In genomic region chr3:57663731-57664130, GRCm38 (mm10) we compare ENCODE assay signal across 10 mouse cellular contexts. TPM values are rescaled to one million over a fixed set of nuclear protein-coding genes. Genes with fewer than 3 reads are reported as not detected.
DNase-seq lines count a peak whose midpoint lies in the region; ATAC-seq and TF ChIP-seq lines count a peak whose summit lies in the region.
"Had no signal": no experiment of that assay in that cellular context is flagged by ENCODE, and none has a peak within 500 bp of the region (broad histone marks: within the 10 kb centered on the region; RNA-seq: fewer than 3 reads in every experiment).

No protein-coding gene starts in this region.

- TF ChIP-seq EP300 in liver, embryonic 14.5 days (IDR thresholded peaks at IDR 0.05; ENCODE audit: low read depth): no peak
- no peak for TF ChIP-seq EP300 in stomach, postnatal 0 days (optimal IDR thresholded peaks at IDR 0.05)

- H3K27me3 ChIP-seq in forebrain, embryonic 13.5 days: no peaks in the 10 kb centered on the region
- H3K27me3 ChIP-seq in forebrain, embryonic 15.5 days: no peaks in the 10 kb centered on the region
- H3K27me3 ChIP-seq in midbrain, embryonic 11.5 days (ENCODE audit: control insufficient read depth, insufficient read depth, low read length): no peaks in the 10 kb centered on the region
- H3K27me3 ChIP-seq in midbrain, embryonic 15.5 days (replicated peaks): no peaks in the 10 kb centered on the region
- H3K27me3 ChIP-seq in liver, embryonic 14.5 days (ENCODE audit: control insufficient read depth, insufficient read depth, low read length): no peaks in the 10 kb centered on the region
- no peaks in the 10 kb centered on the region for H3K27me3 ChIP-seq in stomach, postnatal 0 days (ENCODE audit: control insufficient read depth, insufficient read depth, low read length)

- no peak overlapping the region for H3K9ac ChIP-seq in forebrain, embryonic 13.5 days
- H3K9ac ChIP-seq in forebrain, embryonic 15.5 days (replicated peaks): no peak overlapping the region
- H3K9ac ChIP-seq in midbrain, embryonic 11.5 days (ENCODE audit: low read length): no peak overlapping the region
- H3K9ac ChIP-seq in midbrain, embryonic 15.5 days: no peak overlapping the region
- H3K9ac ChIP-seq in liver, embryonic 14.5 days (replicated peaks): no peak overlapping the region
- H3K9ac ChIP-seq in stomach, postnatal 0 days (ENCODE audit: low read length): no peak overlapping the region

- 19% methylated on average over 6 of the region's 6 CpGs for WGBS in forebrain, embryonic 13.5 days
- WGBS in forebrain, embryonic 15.5 days: 17% methylated on average over 6 of the region's 6 CpGs
- 25% methylated on average over 6 of the region's 6 CpGs for WGBS in midbrain, embryonic 11.5 days
- WGBS in midbrain, embryonic 15.5 days: 21% methylated on average over 6 of the region's 6 CpGs
- WGBS in liver, embryonic 14.5 days (ENCODE audit: insufficient replicate concordance): 13% methylated on average over 6 of the region's 6 CpGs
- WGBS in stomach, postnatal 0 days: 19% methylated on average over 6 of the region's 6 CpGs

- TF ChIP-seq CTCF in liver, embryonic 14.5 days (IDR thresholded peaks at IDR 0.05; ENCODE audit: low read depth): peak; percentile 64
- TF ChIP-seq CTCF in stomach, postnatal 0 days (IDR thresholded peaks at IDR 0.05; ENCODE audit: low read depth): peak; percentile 83

- H3K4me3 ChIP-seq in forebrain, embryonic 13.5 days: no peak overlapping the region
- no peak overlapping the region for H3K4me3 ChIP-seq in forebrain, embryonic 15.5 days
- no peak overlapping the region for H3K4me3 ChIP-seq in midbrain, embryonic 11.5 days (ENCODE audit: low read depth, low read length)
- H3K4me3 ChIP-seq in midbrain, embryonic 15.5 days: no peak overlapping the region
- H3K4me3 ChIP-seq in liver, embryonic 14.5 days (ENCODE audit: insufficient read depth in 1 of 2, low read depth in 2 of 2, low read length in 2 of 2): no peak overlapping the region
- H3K4me3 ChIP-seq in stomach, postnatal 0 days (ENCODE audit: low read depth, low read length): no peak overlapping the region

- peak; percentile 37; the same call in 1 of the 2 replicates for ATAC-seq in forebrain, embryonic 13.5 days
- no peak for ATAC-seq in forebrain, embryonic 15.5 days (replicated peaks)
- no peak; the same call in 1 of the 2 replicates for ATAC-seq in midbrain, embryonic 11.5 days (ENCODE audit: low FRiP score)
- ATAC-seq in midbrain, embryonic 15.5 days (replicated peaks): no peak
- no peak for ATAC-seq in liver, embryonic 14.5 days (ENCODE audit: insufficient read depth)
- no peak for ATAC-seq in stomach, postnatal 0 days (ENCODE audit: low FRiP score, low TSS enrichment)

- H3K4me1 ChIP-seq in forebrain, embryonic 13.5 days: no peaks in the 10 kb centered on the region
- H3K4me1 ChIP-seq in forebrain, embryonic 15.5 days: peaks cover 3% of the 10 kb centered on the region; the same call in 1 of the 2 replicates
- H3K4me1 ChIP-seq in midbrain, embryonic 11.5 days (ENCODE audit: control insufficient read depth, insufficient read depth, low read length): no peaks in the 10 kb centered on the region; the same call in 1 of the 2 replicates
- H3K4me1 ChIP-seq in midbrain, embryonic 15.5 days: no peaks in the 10 kb centered on the region
- no peaks in the 10 kb centered on the region for H3K4me1 ChIP-seq in liver, embryonic 14.5 days (replicated peaks; ENCODE audit: control insufficient read depth in 2 of 2, insufficient read depth in 2 of 2, low read length in 1 of 2)
- no peaks in the 10 kb centered on the region for H3K4me1 ChIP-seq in stomach, postnatal 0 days (replicated peaks; ENCODE audit: control insufficient read depth, insufficient read depth)

- H3K9me3 ChIP-seq in forebrain, embryonic 13.5 days (replicated peaks): no peaks in the 10 kb centered on the region
- H3K9me3 ChIP-seq in forebrain, embryonic 15.5 days: no peaks in the 10 kb centered on the region
- H3K9me3 ChIP-seq in midbrain, embryonic 11.5 days (ENCODE audit: control insufficient read depth, low read length): no peaks in the 10 kb centered on the region
- no peaks in the 10 kb centered on the region for H3K9me3 ChIP-seq in midbrain, embryonic 15.5 days
- no peaks in the 10 kb centered on the region for H3K9me3 ChIP-seq in liver, embryonic 14.5 days (ENCODE audit: control insufficient read depth, low read length)
- H3K9me3 ChIP-seq in stomach, postnatal 0 days (ENCODE audit: control insufficient read depth, low read length): no peaks in the 10 kb centered on the region

- no peaks in the 10 kb centered on the region for H3K36me3 ChIP-seq in forebrain, embryonic 13.5 days (ENCODE audit: poor library complexity, severe bottlenecking)
- H3K36me3 ChIP-seq in forebrain, embryonic 15.5 days: no peaks in the 10 kb centered on the region
- H3K36me3 ChIP-seq in midbrain, embryonic 11.5 days (ENCODE audit: control insufficient read depth, insufficient read depth, low read length): no peaks in the 10 kb centered on the region
- no peaks in the 10 kb centered on the region for H3K36me3 ChIP-seq in midbrain, embryonic 15.5 days (replicated peaks)
- no peaks in the 10 kb centered on the region for H3K36me3 ChIP-seq in liver, embryonic 14.5 days (replicated peaks; ENCODE audit: control insufficient read depth, insufficient read depth, low read depth)
- no peaks in the 10 kb centered on the region for H3K36me3 ChIP-seq in stomach, postnatal 0 days (ENCODE audit: control insufficient read depth, insufficient read depth, low read length)

- no peak overlapping the region for H3K27ac ChIP-seq in forebrain, embryonic 13.5 days
- no peak overlapping the region for H3K27ac ChIP-seq in forebrain, embryonic 15.5 days (replicated peaks)
- H3K27ac ChIP-seq in midbrain, embryonic 11.5 days (ENCODE audit: low read depth, low read length): no peak overlapping the region
- H3K27ac ChIP-seq in midbrain, embryonic 15.5 days: no peak overlapping the region
- no peak overlapping the region for H3K27ac ChIP-seq in liver, embryonic 14.5 days
- H3K27ac ChIP-seq in stomach, postnatal 0 days (replicated peaks): no peak overlapping the region

- peak; percentile 93 for DNase-seq in midbrain, embryonic 11.5 days (ENCODE audit: low spot score, missing footprints)
- DNase-seq in adrenal gland, postnatal 10 days: peak; percentile 60
- peak; percentile 79 for DNase-seq in forelimb bud, embryonic 11.5 days (ENCODE audit: low read depth, low spot score)
- DNase-seq in liver, embryonic 14.5 days (ENCODE audit: low read depth in 3 of 3, low spot score in 3 of 3): peak; percentile 6 to 27 (median 23)
- DNase-seq in stomach, postnatal 0 days (ENCODE audit: low spot score): peak; percentile 32

- H3K4me2 ChIP-seq in forebrain, embryonic 13.5 days: no peak overlapping the region
- H3K4me2 ChIP-seq in forebrain, embryonic 15.5 days (replicated peaks): no peak overlapping the region
- no peak overlapping the region for H3K4me2 ChIP-seq in midbrain, embryonic 11.5 days
- no peak overlapping the region for H3K4me2 ChIP-seq in midbrain, embryonic 15.5 days
- H3K4me2 ChIP-seq in liver, embryonic 14.5 days (ENCODE audit: low read depth): no peak overlapping the region
- no peak overlapping the region for H3K4me2 ChIP-seq in stomach, postnatal 0 days (replicated peaks; ENCODE audit: low read depth)

RNA-seq across cellular contexts. Expression of gene Commd2, which starts 12.2 kb away (rescaled TPM):
- polyA plus RNA-seq in forebrain, embryonic 13.5 days (2015; fragmentation: Nextera tagmentation; extraction: Ambion mirVana): 79.8 and 96.3 TPM in 2 replicates
- polyA plus RNA-seq in forebrain, embryonic 15.5 days (2015; fragmentation: Nextera tagmentation; extraction: Ambion mirVana): 77.1 and 79.1 TPM in 2 replicates
- 99.9 and 105 TPM in 2 replicates for polyA plus RNA-seq in midbrain, embryonic 11.5 days (2014; fragmentation: Nextera tagmentation; extraction: Ambion mirVana)
- polyA plus RNA-seq in midbrain, embryonic 15.5 days (2015; fragmentation: Nextera tagmentation; extraction: Ambion mirVana): 56.1 and 59.2 TPM in 2 replicates
- total RNA-seq in adrenal gland, postnatal 10 days (2021): 10 to 100 TPM; 25.1 to 28.4 TPM
- 13.8 and 19.5 TPM in 2 replicates for polyA plus RNA-seq in liver, embryonic 14.5 days (2012; rRNA removed)
- polyA plus RNA-seq in liver, embryonic 14.5 days (2014; fragmentation: Nextera tagmentation; extraction: Ambion mirVana): 42.2 and 43.6 TPM in 2 replicates
- 71.6 and 79.2 TPM in 2 replicates for polyA plus RNA-seq in stomach, postnatal 0 days (2015; fragmentation: Nextera tagmentation; extraction: Ambion mirVana)

RNA-seq across cellular contexts. Expression of gene Ankub1, which starts 28.9 kb away (rescaled TPM):
- polyA plus RNA-seq in forebrain, embryonic 13.5 days (2015; fragmentation: Nextera tagmentation; extraction: Ambion mirVana): 0.08 TPM in 1 of 2 replicates, not detected in the other
- polyA plus RNA-seq in forebrain, embryonic 15.5 days (2015; fragmentation: Nextera tagmentation; extraction: Ambion mirVana): not detected in 2 replicates
- not detected in 2 replicates for polyA plus RNA-seq in midbrain, embryonic 11.5 days (2014; fragmentation: Nextera tagmentation; extraction: Ambion mirVana)
- 0.26 and 0.38 TPM in 2 replicates for polyA plus RNA-seq in midbrain, embryonic 15.5 days (2015; fragmentation: Nextera tagmentation; extraction: Ambion mirVana)
- total RNA-seq in adrenal gland, postnatal 10 days (2021): not detected
- 0.01 TPM in 1 of 2 replicates, not detected in the other for polyA plus RNA-seq in liver, embryonic 14.5 days (2012; rRNA removed)
- not detected in 2 replicates for polyA plus RNA-seq in liver, embryonic 14.5 days (2014; fragmentation: Nextera tagmentation; extraction: Ambion mirVana)
- polyA plus RNA-seq in stomach, postnatal 0 days (2015; fragmentation: Nextera tagmentation; extraction: Ambion mirVana): 0.08 TPM in 1 of 2 replicates, not detected in the other
- total RNA-seq: adrenal gland, adult 18-20 months had no signal
- polyA plus RNA-seq: spleen, adult 2 months had no signal

Comparison
In these comparisons a context has a peak if more than half of its experiments do, and no peak if none do; other contexts are left out.
1. DNase-seq: peak in every context shown above with its lines; median percentile 93 in midbrain, embryonic 11.5 days; 79 in forelimb bud, embryonic 11.5 days; 60 in adrenal gland, postnatal 10 days; 32 in stomach, postnatal 0 days; 23 in liver, embryonic 14.5 days.